Mouse (Mus musculus): ENCODE results near the gene Slc37a2. TPM values are rescaled to one million over a fixed set of nuclear protein-coding genes. Genes with fewer than 3 reads are reported as not detected.

Slc37a2 gene
- total and polyA plus RNA-seq, 2 experiments from 2014 or later = 1.1 to 3.5 TPM

DNA sequence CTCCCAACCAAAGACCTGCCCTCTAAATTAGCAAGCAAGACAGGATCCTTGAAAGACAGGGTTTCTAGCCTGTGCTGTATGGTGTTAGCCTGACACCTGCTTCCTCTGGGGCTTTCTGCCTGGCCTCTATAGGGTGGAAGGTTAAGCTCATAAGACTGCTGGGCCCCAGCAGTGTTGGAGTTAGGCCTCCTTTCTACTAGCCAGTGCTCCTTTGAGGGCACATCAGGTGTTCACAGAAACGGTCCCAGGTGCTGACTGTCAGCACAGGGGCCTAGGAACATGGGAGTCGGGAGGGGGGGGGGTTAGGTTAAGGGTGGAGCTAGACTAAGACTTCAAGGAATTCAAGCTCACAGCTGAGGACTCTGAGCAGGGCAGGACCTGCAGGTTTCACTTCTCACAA is 10.1 kb downstream of the Slc37a2 start:
- no peak for ATAC-seq (ENCODE audit: low FRiP score)
- Histone ChIP-seq H3K36me3 (ENCODE audit: insufficient read depth, low read length) (no peaks in the 10 kb centered on the region), H3K4me3 (ENCODE audit: low read depth, low read length) (no peak overlapping the region), H3K27ac (ENCODE audit: low read depth, low read length) (no peak overlapping the region), H3K9me3 (ENCODE audit: low read length) (no peaks in the 10 kb centered on the region), H3K9ac (replicated peaks; ENCODE audit: low read length, poor library complexity, severe bottlenecking) (no peak overlapping the region), H3K4me2 (ENCODE audit: low read depth, low read length, poor library complexity, severe bottlenecking) (no peak overlapping the region), H3K27me3 (ENCODE audit: insufficient read depth, low read length) (no peaks in the 10 kb centered on the region), H3K4me1 (ENCODE audit: insufficient read depth, low read length) (no peaks in the 10 kb centered on the region)
- DNase-seq (ENCODE audit: low spot score) = no peak
- 52% methylated on average over 2 of the region's 2 CpGs for WGBS
- TF ChIP-seq CTCF (IDR thresholded peaks at IDR 0.05) = no peak

DNA sequence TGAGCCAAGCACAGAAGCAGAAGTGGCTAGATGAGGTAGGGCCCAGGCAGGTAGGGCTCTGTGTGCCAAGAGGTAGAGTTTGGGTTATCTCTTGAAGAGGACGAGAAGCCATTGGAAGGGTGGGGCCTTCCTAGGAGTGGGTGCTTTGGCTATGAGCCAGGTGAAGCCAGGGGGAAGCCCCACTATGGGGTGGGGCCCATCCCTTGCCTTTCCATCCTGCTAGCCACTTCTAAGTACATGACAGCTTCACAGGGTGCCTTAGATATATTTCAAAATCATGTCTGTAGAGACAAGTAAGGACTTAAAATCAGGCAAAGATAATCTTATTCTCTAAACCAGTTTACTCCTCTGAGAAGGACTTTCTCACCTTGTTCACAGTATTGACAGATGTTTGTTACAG is 10.9 kb downstream of the Slc37a2 start:
- ATAC-seq (ENCODE audit: low FRiP score) = no peak
- Histone ChIP-seq H3K36me3 (ENCODE audit: insufficient read depth, low read length) (no peaks in the 10 kb centered on the region), H3K4me2 (ENCODE audit: low read depth, low read length, poor library complexity, severe bottlenecking) (no peak overlapping the region), H3K9me3 (ENCODE audit: low read length) (no peaks in the 10 kb centered on the region), H3K4me1 (ENCODE audit: insufficient read depth, low read length) (no peaks in the 10 kb centered on the region), H3K27me3 (ENCODE audit: insufficient read depth, low read length) (no peaks in the 10 kb centered on the region), H3K9ac (replicated peaks; ENCODE audit: low read length, poor library complexity, severe bottlenecking) (no peak overlapping the region), H3K27ac (ENCODE audit: low read depth, low read length) (no peak overlapping the region), H3K4me3 (ENCODE audit: low read depth, low read length) (no peak overlapping the region)
- no peak for TF ChIP-seq CTCF (IDR thresholded peaks at IDR 0.05)
- WGBS = 86% methylated on average over 1 of the region's 1 CpGs
- DNase-seq (ENCODE audit: low spot score) = no peak

DNA sequence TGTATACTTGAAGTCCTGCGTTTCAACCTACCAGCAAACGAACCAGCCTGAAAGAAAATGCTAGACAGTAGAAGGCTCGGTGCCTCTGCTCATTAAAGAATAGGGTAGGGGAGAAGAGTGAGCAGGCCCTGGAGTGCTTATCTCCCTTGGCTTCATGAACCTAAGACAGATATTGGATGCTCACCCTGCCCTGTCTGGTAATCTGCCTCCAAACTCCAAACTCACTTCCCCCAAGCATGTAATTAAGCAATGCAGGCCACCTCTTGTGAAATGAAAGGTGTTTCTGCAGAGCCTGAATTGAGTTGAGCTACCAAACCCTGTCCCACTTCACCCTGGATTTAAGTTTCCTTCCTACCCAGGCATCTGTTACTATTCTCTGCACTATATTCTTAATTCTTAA is 12.8 kb downstream of the Slc37a2 start:
- no peak for TF ChIP-seq CTCF (IDR thresholded peaks at IDR 0.05)
- DNase-seq (ENCODE audit: low spot score) (no peak), ATAC-seq (ENCODE audit: low FRiP score) (no peak)
- H3K9me3 ChIP-seq (ENCODE audit: low read length) = no peaks in the 10 kb centered on the region
- H3K36me3 ChIP-seq (ENCODE audit: insufficient read depth, low read length) = no peaks in the 10 kb centered on the region
- 85% methylated on average over 3 of the region's 3 CpGs for WGBS
- no peaks in the 10 kb centered on the region for H3K4me1 ChIP-seq (ENCODE audit: insufficient read depth, low read length)
- H3K4me3 ChIP-seq (ENCODE audit: low read depth, low read length) = no peak overlapping the region
- no peak overlapping the region for H3K4me2 ChIP-seq (ENCODE audit: low read depth, low read length, poor library complexity, severe bottlenecking)
- H3K27me3 ChIP-seq (ENCODE audit: insufficient read depth, low read length) = no peaks in the 10 kb centered on the region
- H3K9ac ChIP-seq (replicated peaks; ENCODE audit: low read length, poor library complexity, severe bottlenecking) = no peak overlapping the region
- no peak overlapping the region for H3K27ac ChIP-seq (ENCODE audit: low read depth, low read length)

DNA sequence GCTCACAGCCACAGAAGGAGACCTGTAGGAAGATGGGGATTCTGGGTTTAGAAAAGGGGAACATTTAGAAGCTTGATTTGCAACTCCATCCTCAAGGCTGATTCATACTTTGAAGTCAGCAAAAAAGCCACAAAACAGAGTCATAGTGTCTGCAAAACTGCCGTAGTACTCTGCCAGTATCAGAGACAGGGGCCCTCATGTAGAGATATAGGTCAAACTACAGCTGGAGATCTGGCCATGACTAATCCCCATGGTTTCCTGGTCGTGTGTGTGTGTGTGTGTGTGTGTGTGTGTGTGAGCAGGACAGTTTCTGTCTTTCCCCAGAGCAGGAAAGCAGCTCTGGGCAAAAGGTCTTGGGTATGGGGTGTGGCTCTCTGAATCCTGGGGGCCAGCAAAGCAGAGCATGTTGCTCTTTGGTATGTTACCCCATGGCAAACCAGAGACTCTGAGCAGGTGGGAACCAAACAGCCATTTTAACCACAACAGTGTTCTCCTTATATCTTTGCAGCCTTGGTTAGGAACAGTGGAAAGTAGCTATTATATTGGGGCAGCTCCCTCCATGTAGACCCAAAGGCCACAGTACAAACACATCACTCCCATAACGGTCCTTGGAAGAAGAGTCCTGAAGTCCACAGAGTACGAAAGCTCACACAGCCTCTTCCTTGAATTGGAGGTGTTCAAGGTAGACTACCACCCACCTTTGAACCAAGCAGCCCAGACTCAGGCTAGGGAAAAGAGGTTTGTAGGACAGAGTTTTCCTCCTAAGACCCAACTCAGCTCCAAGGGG is 19.4 kb downstream of the Slc37a2 start:
- no peak overlapping the region for H3K4me3 ChIP-seq (ENCODE audit: low read depth, low read length)
- no peak for TF ChIP-seq CTCF (IDR thresholded peaks at IDR 0.05)
- H3K9me3 ChIP-seq (ENCODE audit: low read length) = no peaks in the 10 kb centered on the region
- H3K27me3 ChIP-seq (ENCODE audit: insufficient read depth, low read length) = no peaks in the 10 kb centered on the region
- no peak overlapping the region for H3K9ac ChIP-seq (replicated peaks; ENCODE audit: low read length, poor library complexity, severe bottlenecking)
- H3K4me2 ChIP-seq (ENCODE audit: low read depth, low read length, poor library complexity, severe bottlenecking) = no peak overlapping the region
- 0 out of 2 replicates have a peak, but pooled peaks cover 3% of the 10 kb centered on the region for H3K36me3 ChIP-seq (ENCODE audit: insufficient read depth, low read length)
- no peaks in the 10 kb centered on the region for H3K4me1 ChIP-seq (ENCODE audit: insufficient read depth, low read length)
- ATAC-seq (ENCODE audit: low FRiP score) (no peak), DNase-seq (ENCODE audit: low spot score) (no peak)
- WGBS = 64% methylated on average over 4 of the region's 4 CpGs
- H3K27ac ChIP-seq (ENCODE audit: low read depth, low read length) = no peak overlapping the region

DNA sequence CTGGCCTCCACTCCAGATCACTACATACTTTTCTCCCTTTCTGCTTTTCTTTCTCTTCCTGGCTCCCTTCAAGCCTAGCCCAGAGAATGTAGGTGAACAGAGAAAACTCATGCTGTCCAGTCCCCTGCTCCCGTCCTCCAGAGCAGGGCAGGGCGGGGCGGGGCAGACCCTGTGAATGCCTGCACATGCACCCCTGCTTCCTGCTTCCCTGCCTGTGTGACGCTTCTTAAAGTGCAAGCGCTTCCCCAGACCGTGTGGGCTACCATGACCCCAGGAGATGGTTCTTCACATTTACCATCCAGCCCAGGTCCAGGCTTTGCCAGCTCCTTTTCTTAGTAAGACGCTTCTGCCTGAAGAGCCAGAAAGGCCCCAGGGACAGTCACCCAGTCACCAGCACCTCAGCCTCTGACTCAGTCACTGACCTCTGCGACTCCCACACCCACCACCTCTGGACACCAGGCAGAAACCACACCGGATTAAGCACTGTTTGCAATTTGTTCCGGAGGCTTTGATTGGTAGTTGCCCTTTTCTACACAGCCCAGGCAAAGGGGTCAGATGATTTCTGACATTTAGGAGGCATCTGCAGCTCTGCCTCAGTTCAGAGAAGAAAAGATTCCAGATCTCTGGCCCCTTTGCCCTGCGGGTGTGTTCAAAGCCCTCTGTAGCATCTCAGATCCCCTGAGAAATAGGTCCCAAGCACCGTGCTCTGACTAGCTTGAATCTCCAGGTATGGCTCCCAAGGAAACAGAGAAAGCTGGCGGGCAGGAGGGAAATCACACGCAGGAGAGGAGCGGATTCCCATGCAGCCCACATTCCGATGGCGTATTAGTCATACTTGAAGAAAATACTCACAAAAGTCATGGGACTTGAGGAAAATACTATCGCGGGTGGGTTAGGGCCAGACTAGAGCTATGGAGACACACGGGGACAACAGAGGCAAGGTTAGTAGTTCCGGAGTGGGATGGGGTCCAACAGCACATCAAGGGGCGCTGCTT is 23.0 kb downstream of the Slc37a2 start:
- no peak for TF ChIP-seq CTCF (IDR thresholded peaks at IDR 0.05)
- WGBS = 51% methylated on average over 22 of the region's 22 CpGs
- no peak for DNase-seq (ENCODE audit: low spot score)
- H3K27ac ChIP-seq (ENCODE audit: low read depth, low read length) = no peak overlapping the region
- H3K27me3 ChIP-seq (ENCODE audit: insufficient read depth, low read length) = no peaks in the 10 kb centered on the region
- H3K4me2 ChIP-seq (ENCODE audit: low read depth, low read length, poor library complexity, severe bottlenecking) = no peak overlapping the region
- no peak overlapping the region for H3K9ac ChIP-seq (replicated peaks; ENCODE audit: low read length, poor library complexity, severe bottlenecking)
- ATAC-seq (ENCODE audit: low FRiP score) = no peak
- no peaks in the 10 kb centered on the region for H3K4me1 ChIP-seq (ENCODE audit: insufficient read depth, low read length)
- 0 out of 2 replicates have a peak, but pooled peaks cover 3% of the 10 kb centered on the region for H3K36me3 ChIP-seq (ENCODE audit: insufficient read depth, low read length)
- H3K9me3 ChIP-seq (ENCODE audit: low read length) = no peaks in the 10 kb centered on the region
- H3K4me3 ChIP-seq (ENCODE audit: low read depth, low read length) = no peak overlapping the region
